9 mouse cellular contexts compared by ENCODE assay signal in the genomic region with DNA sequence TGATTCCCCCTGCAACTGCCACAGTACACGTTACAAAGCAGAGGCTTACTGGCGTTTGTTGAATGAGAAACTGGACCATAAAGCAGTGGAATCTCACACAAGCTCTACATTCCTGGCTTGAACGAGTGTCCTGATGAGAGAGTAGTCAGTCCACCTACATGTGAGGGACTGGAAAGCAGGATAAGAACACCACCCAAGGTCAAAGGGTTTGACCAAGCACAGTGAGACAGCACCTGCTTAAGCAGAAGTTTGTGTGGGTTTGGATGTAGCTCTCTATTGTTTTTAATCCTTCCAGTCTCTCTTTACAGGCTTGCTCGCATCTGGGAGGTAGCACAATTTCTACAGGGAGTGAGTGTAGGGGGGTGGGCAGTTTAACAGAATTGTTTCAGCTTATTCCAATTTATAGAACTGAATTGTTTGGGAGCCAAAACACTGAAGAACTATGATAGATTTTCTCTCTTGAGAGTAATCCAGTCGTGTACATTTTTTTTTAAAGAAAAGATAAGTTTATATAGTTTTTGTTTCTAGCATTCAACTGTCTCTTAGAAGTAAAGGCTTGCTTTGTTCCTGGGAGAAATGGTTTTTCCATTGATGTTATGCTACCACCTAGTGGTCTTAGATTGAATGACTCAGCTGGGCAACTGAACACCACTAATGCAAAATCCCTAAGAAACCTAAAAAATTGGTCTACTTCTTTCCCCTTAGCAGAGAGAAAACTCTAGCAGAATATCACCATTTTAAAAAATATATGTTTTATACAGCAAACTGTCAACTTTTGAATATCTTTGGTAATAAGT.
DNase-seq lines count a peak whose midpoint lies in the region; ATAC-seq and TF ChIP-seq lines count a peak whose summit lies in the region.
"Had no signal": no experiment of that assay in that cellular context is flagged by ENCODE, and none has a peak within 500 bp of the region (broad histone marks: within the 10 kb centered on the region; RNA-seq: fewer than 3 reads in every experiment).

No protein-coding gene starts in this region.

- TF ChIP-seq POLR2A in kidney, adult 2 months (IDR thresholded peaks at IDR 0.05; ENCODE audit: low read depth, low read length), result no peak

- WGBS in kidney, adult 2 months, result 31% methylated on average over 5 of the region's 5 CpGs
- WGBS in intestine, embryonic 16.5 days, result 18% methylated on average over 5 of the region's 5 CpGs

- ATAC-seq in intestine, embryonic 16.5 days, result peak; percentile 55; the same call in 1 of the 2 replicates
- ATAC-seq in megakaryocyte progenitor cell, adult 5-6 weeks (replicated peaks; ENCODE audit: poor library complexity), result peak; percentile 87
- no peak for ATAC-seq in erythroblast, adult 5-6 weeks (replicated peaks; ENCODE audit: low FRiP score, poor library complexity, severe bottlenecking)

- no peaks in the 10 kb centered on the region for H3K36me3 ChIP-seq in kidney, adult 2 months (ENCODE audit: control insufficient read depth, insufficient read depth, low read length)
- no peaks in the 10 kb centered on the region for H3K36me3 ChIP-seq in intestine, embryonic 16.5 days (ENCODE audit: control insufficient read depth, insufficient read depth, low read length)
- H3K36me3 ChIP-seq: liver, embryonic 15.5 days had no signal

- DNase-seq in kidney, adult 2 months, result peak; percentile 57
- DNase-seq in kidney, postnatal 4 days, result no peak
- DNase-seq in NIH3T3 (ENCODE audit: low read depth), result peak; percentile 84
- DNase-seq in embryo, embryonic 11.5 days (ENCODE audit: low read depth, low spot score), result peak; percentile 43
- DNase-seq in spleen, postnatal 4 days (ENCODE audit: low spot score in 2 of 2), result no peak

- no peak overlapping the region for H3K4me3 ChIP-seq in kidney, adult 2 months (ENCODE audit: insufficient read depth, low read depth, low read length)
- no peak overlapping the region for H3K4me3 ChIP-seq in intestine, embryonic 16.5 days (ENCODE audit: low read length)
- H3K4me3 ChIP-seq: liver, embryonic 15.5 days had no signal

- peak; percentile 33 for TF ChIP-seq CTCF in kidney, adult 2 months (conservative IDR thresholded peaks at IDR 0.05; ENCODE audit: insufficient read depth, insufficient read length, low read depth, low read length)

- H3K4me2 ChIP-seq in intestine, embryonic 16.5 days (ENCODE audit: low read depth, low read length), result no peak overlapping the region
- H3K4me2 ChIP-seq: liver, embryonic 15.5 days had no signal

- no peaks in the 10 kb centered on the region for H3K27me3 ChIP-seq in kidney, adult 2 months (replicated peaks; ENCODE audit: control insufficient read depth, insufficient read depth, low read length)
- no peaks in the 10 kb centered on the region for H3K27me3 ChIP-seq in intestine, embryonic 16.5 days (replicated peaks; ENCODE audit: control insufficient read depth, insufficient read depth, low read length)
- H3K27me3 ChIP-seq: liver, embryonic 15.5 days had no signal

- H3K4me1 ChIP-seq in kidney, adult 2 months (ENCODE audit: control insufficient read depth, insufficient read depth, low read length), result no peaks in the 10 kb centered on the region
- H3K4me1 ChIP-seq in intestine, embryonic 16.5 days (ENCODE audit: control insufficient read depth, insufficient read depth, low read length), result no peaks in the 10 kb centered on the region
- H3K4me1 ChIP-seq: liver, embryonic 15.5 days had no signal

- no peak overlapping the region for H3K27ac ChIP-seq in kidney, adult 2 months (ENCODE audit: insufficient read depth, low read depth, low read length)
- H3K27ac ChIP-seq in intestine, embryonic 16.5 days (ENCODE audit: low read length), result no peak overlapping the region
- H3K27ac ChIP-seq: liver, embryonic 15.5 days had no signal

- no peaks in the 10 kb centered on the region for H3K9me3 ChIP-seq in intestine, embryonic 16.5 days (ENCODE audit: control insufficient read depth, low read length)
- H3K9me3 ChIP-seq: liver, embryonic 15.5 days had no signal

- no peak overlapping the region for H3K9ac ChIP-seq in intestine, embryonic 16.5 days (ENCODE audit: low read depth, low read length)
- H3K9ac ChIP-seq: liver, embryonic 15.5 days had no signal

Comparison
In these comparisons a context has a peak if more than half of its experiments do, and no peak if none do; other contexts are left out.
1. DNase-seq: peak in kidney, adult 2 months (single experiment), NIH3T3 (single experiment) and embryo, embryonic 11.5 days (single experiment); none in kidney, postnatal 4 days (0 of 2) and spleen, postnatal 4 days (0 of 2).